Mouse (Mus musculus) liver, embryonic 14.5 days (tissue): ENCODE data around the gene Spata4. TPM values are rescaled to one million over a fixed set of nuclear protein-coding genes. Genes with fewer than 3 reads are reported as not detected.

Experiments used
- ATAC-seq: fragments of 200-750 bp; cut with Nextera tagmentation; 2 replicates; pipeline ENCODE4 v1.8.0; 2017; ENCODE audit warnings: moderate number of reproducible peaks, mild to moderate bottlenecking, moderate library complexity; ENCODE audit not compliant: insufficient read depth
- DNase-seq, 3 experiments: peaks; one replicate each; pipeline ENCODE4 v3.0.0-alpha.2; 2012 to 2013; ENCODE audit warnings: low read depth in 3 of 3, low spot score in 3 of 3
- H3K27ac ChIP-seq: fragments of 300-500 bp; sonication (generic); 2 replicates; pipeline ENCODE4 v1.5.1; 2014; ENCODE audit warnings: moderate library complexity, mild to moderate bottlenecking, control low read depth, inconsistent platforms
- H3K27me3 ChIP-seq: fragments of 300-500 bp; sonication (generic); 2 replicates; pipeline ENCODE4 v1.6.1; 2014; ENCODE audit warnings: mild to moderate bottlenecking, low read length, moderate library complexity; ENCODE audit not compliant: control insufficient read depth, insufficient read depth
- H3K36me3 ChIP-seq: fragments of 300-500 bp; sonication (generic); replicated peaks from 2 replicates; pipeline ENCODE4 v1.6.1; 2014; ENCODE audit warnings: low read depth; ENCODE audit not compliant: control insufficient read depth, insufficient read depth
- H3K4me1 ChIP-seq, 2 experiments: fragments of 200-500 bp in 1 of 2; fragments of 300-500 bp in 1 of 2; sonication (generic) in 1 of 2; replicated peaks; 2 replicates each; pipeline ENCODE4 v1.6.1; 2012 to 2014; ENCODE audit warnings: antibody characterized with exemption in 1 of 2, inconsistent platforms in 1 of 2, low read length in 1 of 2; ENCODE audit not compliant: control insufficient read depth in 2 of 2, insufficient read depth in 2 of 2
- H3K4me2 ChIP-seq: fragments of 300-500 bp; sonication (generic); 2 replicates; pipeline ENCODE4 v1.6.1; 2014; ENCODE audit warnings: low read depth, mild to moderate bottlenecking, control low read depth, moderate library complexity
- H3K4me3 ChIP-seq, 2 experiments: fragments of 200-500 bp in 1 of 2; fragments of 300-500 bp in 1 of 2; sonication (generic) in 1 of 2; 2 replicates each; pipeline ENCODE4 v1.5.1; 2012 to 2014; ENCODE audit warnings: low read depth in 2 of 2, low read length in 2 of 2, mild to moderate bottlenecking in 2 of 2, control low read depth in 1 of 2, inconsistent platforms in 1 of 2, moderate library complexity in 1 of 2; ENCODE audit not compliant: insufficient read depth in 1 of 2
- H3K9ac ChIP-seq: fragments of 300-500 bp; sonication (generic); replicated peaks from 2 replicates; pipeline ENCODE4 v1.6.1; 2014; ENCODE audit warnings: mild to moderate bottlenecking, control low read depth, moderate library complexity
- H3K9me3 ChIP-seq: fragments of 300-500 bp; sonication (generic); 2 replicates; pipeline ENCODE4 v1.6.1; 2016; ENCODE audit warnings: low read length, mixed read lengths; ENCODE audit not compliant: control insufficient read depth
- CTCF ChIP-seq: IDR thresholded peaks from 2 replicates; pipeline ENCODE4 v1.5.1; 2016; ENCODE audit warnings: antibody characterized with exemption, low read depth, control low read depth
- EP300 ChIP-seq: IDR thresholded peaks from 2 replicates; pipeline ENCODE4 v1.6.1; 2016; ENCODE audit warnings: antibody characterized with exemption, low read depth
- WGBS: fragments of 180-500 bp; shearing (Covaris S2); extraction: QIAGEN DNeasy Blood & Tissue Kit; methylation state at CpG from one replicate; pipeline ENCODE4 v1.1.7; 2014; ENCODE audit not compliant: insufficient replicate concordance; 5-methylcytosine and 5-hydroxymethylcytosine counted together
- polyA plus RNA-seq, 2 experiments: library from polyadenylated mRNA; depleted of rRNA in 1 of 2; stranded (reverse) in 1 of 2; unstranded in 1 of 2; fragments of >200 nt; fragmentation: Nextera tagmentation in 1 of 2; extraction: Ambion mirVana in 1 of 2; gene quantifications; 2 replicates each; pipeline versions ENCODE4 v1.2.1 to v1.2.3; 2012 to 2014

Gene Spata4
- polyA plus RNA-seq, 2 experiments, result not detected

DNA sequence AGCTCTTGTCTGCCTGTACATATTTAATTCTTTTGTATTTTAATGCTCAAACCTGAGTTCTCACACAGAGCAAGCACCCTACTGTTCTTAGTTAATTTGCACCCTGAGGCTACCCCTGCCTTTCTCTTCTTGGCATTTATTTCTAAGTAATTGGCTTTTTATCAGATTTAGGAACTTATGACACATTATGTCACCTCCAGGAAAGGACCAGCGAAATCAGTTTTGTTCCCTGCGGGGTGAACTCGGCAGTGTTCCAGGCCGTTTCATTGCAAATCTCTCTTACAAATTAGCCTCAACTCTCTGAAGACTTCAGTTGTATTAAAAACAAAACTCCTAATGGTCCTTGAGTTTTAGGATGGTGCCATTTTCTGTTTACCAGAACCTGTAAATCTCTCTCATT lies 38.1 kb downstream of the Spata4 start:
- no peak overlapping the region for H3K9ac ChIP-seq
- ATAC-seq (no peak), DNase-seq (no peak)
- no peak overlapping the region for H3K27ac ChIP-seq
- H3K4me1 ChIP-seq, result no peaks in the 10 kb centered on the region
- 65% methylated on average over 4 of the region's 4 CpGs for WGBS
- H3K4me3 ChIP-seq, result no peak overlapping the region
- no peaks in the 10 kb centered on the region for H3K9me3 ChIP-seq
- no peak overlapping the region for H3K4me2 ChIP-seq
- TF ChIP-seq CTCF (no peak), EP300 (no peak)
- H3K27me3 ChIP-seq, result no peaks in the 10 kb centered on the region
- H3K36me3 ChIP-seq, result no peaks in the 10 kb centered on the region

Other genes with a start within 250 kb of the Spata4 start
- 0.12 and 0.18 TPM in 2 replicates for gene Asb5, start 71.2 kb upstream of the Spata4 start, polyA plus RNA-seq (2012; rRNA removed)
- 1.2 and 1.3 TPM in 2 replicates for gene Asb5, start 71.2 kb upstream of the Spata4 start, polyA plus RNA-seq (2014; fragmentation: Nextera tagmentation; extraction: Ambion mirVana)
- gene Spcs3, start 70.8 kb upstream of the Spata4 start, polyA plus RNA-seq (2012; rRNA removed), result 13.8 and 19.9 TPM in 2 replicates
- gene Spcs3, start 70.8 kb upstream of the Spata4 start, polyA plus RNA-seq (2014; fragmentation: Nextera tagmentation; extraction: Ambion mirVana), result 60.8 and 65.6 TPM in 2 replicates